Mouse (Mus musculus): ENCODE data around the gene Cd247. TPM values are rescaled to one million over a fixed set of nuclear protein-coding genes. Genes with fewer than 3 reads are reported as not detected.
"Not testable (repeated sequence)": the region's sequence is repeated elsewhere in the genome, so short reads cannot be mapped to it uniquely, and the experiment has no call there.

The Cd247 gene
- polyA plus RNA-seq, 1 experiment = 0.29 TPM

- no peaks in the 10 kb centered on the region for H3K27me3 ChIP-seq (ENCODE audit: control insufficient read depth, insufficient read depth, low read length)
- WGBS = 91% methylated on average over 3 of the region's 3 CpGs
- H3K27ac ChIP-seq (ENCODE audit: insufficient read depth, low read length) = no peak overlapping the region
- no peak overlapping the region for H3K4me3 ChIP-seq (replicated peaks; ENCODE audit: insufficient read depth, low read depth, low read length)
- no peak for DNase-seq
- no peaks in the 10 kb centered on the region for H3K4me1 ChIP-seq (ENCODE audit: control insufficient read depth, insufficient read depth, low read length)
- no peak for TF ChIP-seq CTCF (IDR thresholded peaks at IDR 0.05; ENCODE audit: borderline replicate concordance, insufficient read depth, low read depth, low read length)
- no peak for TF ChIP-seq POLR2A (IDR thresholded peaks at IDR 0.05; ENCODE audit: borderline replicate concordance, insufficient read depth, low read length)
Measured at GRCm38 (mm10) chr1:165761522-165762305, 26.8 kb upstream of the Cd247 start.

- not testable (repeated sequence) for H3K27ac ChIP-seq (ENCODE audit: insufficient read depth, low read length); H3K4me3 ChIP-seq (replicated peaks; ENCODE audit: insufficient read depth, low read depth, low read length); DNase-seq; H3K27me3 ChIP-seq (ENCODE audit: control insufficient read depth, insufficient read depth, low read length); H3K4me1 ChIP-seq (ENCODE audit: control insufficient read depth, insufficient read depth, low read length)
- WGBS = 67% methylated on average over 2 of the region's 2 CpGs
Measured at GRCm38 (mm10) chr1:165762498-165762897, 26.0 kb upstream of the Cd247 start.

- Histone ChIP-seq H3K27ac (ENCODE audit: insufficient read depth, low read length) (no peak overlapping the region), H3K27me3 (ENCODE audit: control insufficient read depth, insufficient read depth, low read length) (no peaks in the 10 kb centered on the region), H3K4me1 (ENCODE audit: control insufficient read depth, insufficient read depth, low read length) (no peaks in the 10 kb centered on the region), H3K4me3 (replicated peaks; ENCODE audit: insufficient read depth, low read depth, low read length) (peak overlapping the region; percentile 65)
- WGBS = 28% methylated on average over 14 of the region's 14 CpGs
- no peak for DNase-seq
- TF ChIP-seq CTCF (IDR thresholded peaks at IDR 0.05; ENCODE audit: borderline replicate concordance, insufficient read depth, low read depth, low read length) = no peak
- no peak for TF ChIP-seq POLR2A (IDR thresholded peaks at IDR 0.05; ENCODE audit: borderline replicate concordance, insufficient read depth, low read length)
Measured at GRCm38 (mm10) chr1:165762914-165763634, 25.4 kb upstream of the Cd247 start.

- no peaks in the 10 kb centered on the region for H3K27me3 ChIP-seq (ENCODE audit: control insufficient read depth, insufficient read depth, low read length)
- H3K4me1 ChIP-seq (ENCODE audit: control insufficient read depth, insufficient read depth, low read length) = no peaks in the 10 kb centered on the region
- TF ChIP-seq CTCF (IDR thresholded peaks at IDR 0.05; ENCODE audit: borderline replicate concordance, insufficient read depth, low read depth, low read length) (no peak), POLR2A (IDR thresholded peaks at IDR 0.05; ENCODE audit: borderline replicate concordance, insufficient read depth, low read length) (peak; percentile 93)
- peak within 1 kb of the TSS; percentile 65 for H3K4me3 ChIP-seq (replicated peaks; ENCODE audit: insufficient read depth, low read depth, low read length)
- DNase-seq = peak; percentile 94 to 95
- H3K27ac ChIP-seq (ENCODE audit: insufficient read depth, low read length) = peak within 1 kb of the TSS; percentile 66
- WGBS = under 1% methylated on average over 57 of the region's 57 CpGs
Measured at GRCm38 (mm10) chr1:165763635-165764372, 24.7 kb upstream of the Cd247 start, which contains the start of gene Creg1. TSS of gene Creg1 (plus strand) at chr1:165763746.

GRCm38 (mm10) chr1:165764571-165764970, 23.9 kb upstream of the Cd247 start:
- Histone ChIP-seq H3K27ac (ENCODE audit: insufficient read depth, low read length) (no peak overlapping the region), H3K4me3 (replicated peaks; ENCODE audit: insufficient read depth, low read depth, low read length) (peak overlapping the region; percentile 65), H3K4me1 (ENCODE audit: control insufficient read depth, insufficient read depth, low read length) (no peaks in the 10 kb centered on the region), H3K27me3 (ENCODE audit: control insufficient read depth, insufficient read depth, low read length) (no peaks in the 10 kb centered on the region)
- no peak for TF ChIP-seq CTCF (IDR thresholded peaks at IDR 0.05; ENCODE audit: borderline replicate concordance, insufficient read depth, low read depth, low read length)
- TF ChIP-seq POLR2A (IDR thresholded peaks at IDR 0.05; ENCODE audit: borderline replicate concordance, insufficient read depth, low read length) = no peak
- DNase-seq = no peak
- WGBS = 59% methylated on average over 9 of the region's 9 CpGs

GRCm38 (mm10) chr1:165765041-165765440, 23.4 kb upstream of the Cd247 start:
- TF ChIP-seq POLR2A (IDR thresholded peaks at IDR 0.05; ENCODE audit: borderline replicate concordance, insufficient read depth, low read length) (no peak), CTCF (IDR thresholded peaks at IDR 0.05; ENCODE audit: borderline replicate concordance, insufficient read depth, low read depth, low read length) (no peak)
- no peaks in the 10 kb centered on the region for H3K27me3 ChIP-seq (ENCODE audit: control insufficient read depth, insufficient read depth, low read length)
- no peak for DNase-seq
- no peak overlapping the region for H3K4me3 ChIP-seq (replicated peaks; ENCODE audit: insufficient read depth, low read depth, low read length)
- H3K4me1 ChIP-seq (ENCODE audit: control insufficient read depth, insufficient read depth, low read length) = no peaks in the 10 kb centered on the region
- no peak overlapping the region for H3K27ac ChIP-seq (ENCODE audit: insufficient read depth, low read length)
- 86% methylated on average over 11 of the region's 11 CpGs for WGBS

GRCm38 (mm10) chr1:165765651-165766294, 22.7 kb upstream of the Cd247 start:
- no peak for TF ChIP-seq POLR2A (IDR thresholded peaks at IDR 0.05; ENCODE audit: borderline replicate concordance, insufficient read depth, low read length)
- TF ChIP-seq CTCF (IDR thresholded peaks at IDR 0.05; ENCODE audit: borderline replicate concordance, insufficient read depth, low read depth, low read length) = no peak
- 88% methylated on average over 17 of the region's 17 CpGs for WGBS
- Histone ChIP-seq H3K4me3 (replicated peaks; ENCODE audit: insufficient read depth, low read depth, low read length) (no peak overlapping the region), H3K27me3 (ENCODE audit: control insufficient read depth, insufficient read depth, low read length) (no peaks in the 10 kb centered on the region), H3K27ac (ENCODE audit: insufficient read depth, low read length) (no peak overlapping the region), H3K4me1 (ENCODE audit: control insufficient read depth, insufficient read depth, low read length) (no peaks in the 10 kb centered on the region)
- DNase-seq = no peak

Measured in cerebellum, adult 2 months (tissue).